Mouse (Mus musculus): Measurements from ENCODE around the gene 2310022A10Rik.

- TF ChIP-seq GATA1 (IDR thresholded peaks at IDR 0.05; ENCODE audit: borderline replicate concordance, low read length) (no peak), FLI1 (IDR thresholded peaks at IDR 0.05; ENCODE audit: low read length) (no peak)
These were observed 24.6 kb downstream of the 2310022A10Rik start for GRCm38 (mm10) chr7:27577589-27577988.
